Mouse (Mus musculus) C2C12 (cell line): ENCODE measurements around the gene Sf3a1. TPM values are rescaled to one million over a fixed set of nuclear protein-coding genes. Genes with fewer than 3 reads are reported as not detected.

Experiments
- H3K27me3 ChIP-seq: one replicate; pipeline ENCODE4 v1.6.1; 2011; ENCODE audit not compliant: control insufficient read depth, insufficient read depth, insufficient read length
- H3K36me3 ChIP-seq: one replicate; pipeline ENCODE4 v1.6.1; 2011; ENCODE audit not compliant: control insufficient read depth, insufficient read depth
- H3K4me3 ChIP-seq: one replicate; pipeline ENCODE4 v1.5.1; 2011; ENCODE audit warnings: mild to moderate bottlenecking, control low read depth; ENCODE audit not compliant: poor library complexity, insufficient read depth, severe bottlenecking
- H3K79me2 ChIP-seq: one replicate; pipeline ENCODE4 v1.6.1; 2011; ENCODE audit not compliant: control insufficient read depth, insufficient read depth
- H3K79me3 ChIP-seq: one replicate; pipeline ENCODE4 v1.6.1; 2011; ENCODE audit warnings: low read depth, control low read depth
- H3ac ChIP-seq: one replicate; pipeline ENCODE3; 2011; ENCODE audit warnings: low read depth; ENCODE audit not compliant: control insufficient read depth, insufficient read length
- CEBPB ChIP-seq: IDR thresholded peaks from one replicate; pipeline ENCODE4 v1.6.1; 2011; ENCODE audit warnings: low read depth, mild to moderate bottlenecking, control low read depth, moderate library complexity
- CTCF ChIP-seq: IDR thresholded peaks from one replicate; pipeline ENCODE4 v1.5.1; 2011; ENCODE audit not compliant: control insufficient read depth, insufficient read depth, insufficient read length
- FOSL1 ChIP-seq: IDR thresholded peaks from one replicate; pipeline ENCODE4 v1.8.0; 2011; ENCODE audit warnings: mild to moderate bottlenecking, low read length; ENCODE audit not compliant: poor library complexity, insufficient read depth, severe bottlenecking
- MAX ChIP-seq: IDR thresholded peaks from one replicate; pipeline ENCODE4 v1.6.1; 2011; ENCODE audit warnings: mild to moderate bottlenecking, control low read depth
- MYOD1 ChIP-seq: IDR thresholded peaks from one replicate; pipeline ENCODE4 v1.6.1; 2011; ENCODE audit warnings: low read depth; ENCODE audit not compliant: control insufficient read depth, insufficient read length
- MYOG ChIP-seq: IDR thresholded peaks from one replicate; pipeline ENCODE4 v1.6.1; 2011; ENCODE audit not compliant: control insufficient read depth, insufficient read length; ENCODE audit errors: extremely low read depth
- USF1 ChIP-seq: IDR thresholded peaks from one replicate; pipeline ENCODE4 v1.6.1; 2011; ENCODE audit warnings: low read depth, mild to moderate bottlenecking, control low read depth, moderate library complexity
- polyA plus RNA-seq: library from polyadenylated mRNA; unstranded; fragments of >200 nt; fragmentation: generic; extraction: Trizol; gene quantifications from one replicate; pipeline ENCODE4 v1.2.1, GENCODE M21; 2012; ENCODE audit warnings: missing spikeins

The Sf3a1 gene
- polyA plus RNA-seq, 1 experiment: 64.9 TPM

- TF ChIP-seq CTCF: no peak
- TF ChIP-seq MAX: no peak
- no peak for TF ChIP-seq CEBPB
- TF ChIP-seq FOSL1: no peak
- no peak for TF ChIP-seq MYOG
- TF ChIP-seq MYOD1: no peak
- TF ChIP-seq USF1: no peak
- Histone ChIP-seq H3ac (no peak overlapping the region), H3K79me3 (no peaks in the 10 kb centered on the region), H3K27me3 (no peaks in the 10 kb centered on the region), H3K79me2 (no peaks in the 10 kb centered on the region), H3K4me3 (no peak overlapping the region), H3K36me3 (peaks cover 33% of the 10 kb centered on the region)
Measured at GRCm38 (mm10) chr11:4143281-4144062, 16.7 kb upstream of the Sf3a1 start.

GRCm38 (mm10) chr11:4146381-4146780, 13.8 kb upstream of the Sf3a1 start:
- no peaks in the 10 kb centered on the region for H3K27me3 ChIP-seq
- H3ac ChIP-seq: no peak overlapping the region
- peaks cover 15% of the 10 kb centered on the region for H3K36me3 ChIP-seq
- TF ChIP-seq FOSL1 (no peak), USF1 (no peak), MYOG (no peak), CTCF (no peak), MYOD1 (no peak), CEBPB (no peak), MAX (no peak)
- H3K4me3 ChIP-seq: no peak overlapping the region
- no peaks in the 10 kb centered on the region for H3K79me2 ChIP-seq
- H3K79me3 ChIP-seq: no peaks in the 10 kb centered on the region

- Histone ChIP-seq H3K79me3 (no peaks in the 10 kb centered on the region), H3K4me3 (no peak overlapping the region), H3K79me2 (no peaks in the 10 kb centered on the region), H3ac (no peak overlapping the region), H3K36me3 (peaks cover 8% of the 10 kb centered on the region), H3K27me3 (no peaks in the 10 kb centered on the region)
- TF ChIP-seq MYOG (no peak), CTCF (no peak), FOSL1 (no peak), MYOD1 (no peak), CEBPB (no peak), USF1 (no peak), MAX (no peak)
Measured at GRCm38 (mm10) chr11:4147098-4147497, 13.1 kb upstream of the Sf3a1 start.

- Histone ChIP-seq H3K27me3 (no peaks in the 10 kb centered on the region), H3K79me3 (no peaks in the 10 kb centered on the region), H3K36me3 (no peaks in the 10 kb centered on the region), H3K4me3 (no peak overlapping the region), H3ac (no peak overlapping the region), H3K79me2 (no peaks in the 10 kb centered on the region)
- no peak for TF ChIP-seq CEBPB
- TF ChIP-seq MAX: no peak
- no peak for TF ChIP-seq MYOG
- no peak for TF ChIP-seq MYOD1
- TF ChIP-seq USF1: no peak
- TF ChIP-seq FOSL1: no peak
- no peak for TF ChIP-seq CTCF
Measured at GRCm38 (mm10) chr11:4148120-4148519, 12.0 kb upstream of the Sf3a1 start.

- no peak overlapping the region for H3ac ChIP-seq
- H3K27me3 ChIP-seq: no peaks in the 10 kb centered on the region
- H3K4me3 ChIP-seq: no peak overlapping the region
- no peaks in the 10 kb centered on the region for H3K79me3 ChIP-seq
- TF ChIP-seq MYOD1: no peak
- TF ChIP-seq CTCF: no peak
- no peak for TF ChIP-seq MYOG
- TF ChIP-seq USF1: no peak
- no peak for TF ChIP-seq MAX
- TF ChIP-seq CEBPB: no peak
- TF ChIP-seq FOSL1: no peak
- no peaks in the 10 kb centered on the region for H3K36me3 ChIP-seq
- H3K79me2 ChIP-seq: no peaks in the 10 kb centered on the region
Measured at GRCm38 (mm10) chr11:4148536-4149156, 11.5 kb upstream of the Sf3a1 start.

GRCm38 (mm10) chr11:4149886-4150285, 10.3 kb upstream of the Sf3a1 start:
- Histone ChIP-seq H3K79me3 (no peaks in the 10 kb centered on the region), H3K36me3 (no peaks in the 10 kb centered on the region), H3K4me3 (no peak overlapping the region), H3ac (no peak overlapping the region), H3K79me2 (no peaks in the 10 kb centered on the region), H3K27me3 (no peaks in the 10 kb centered on the region)
- TF ChIP-seq CEBPB: no peak
- TF ChIP-seq CTCF: no peak
- TF ChIP-seq MAX: no peak
- no peak for TF ChIP-seq MYOD1
- no peak for TF ChIP-seq USF1
- no peak for TF ChIP-seq MYOG
- TF ChIP-seq FOSL1: no peak
